Mouse (Mus musculus) stomach, postnatal 0 days (tissue): ENCODE results near the gene Syt3.

Experiments
- CTCF ChIP-seq: IDR thresholded peaks from 2 replicates; pipeline ENCODE4 v1.5.1; 2016; ENCODE audit warnings: antibody characterized with exemption, low read depth, mild to moderate bottlenecking, moderate library complexity
- EP300 ChIP-seq: optimal IDR thresholded peaks from 2 replicates; pipeline ENCODE3; 2016; ENCODE audit warnings: antibody characterized with exemption

DNA sequence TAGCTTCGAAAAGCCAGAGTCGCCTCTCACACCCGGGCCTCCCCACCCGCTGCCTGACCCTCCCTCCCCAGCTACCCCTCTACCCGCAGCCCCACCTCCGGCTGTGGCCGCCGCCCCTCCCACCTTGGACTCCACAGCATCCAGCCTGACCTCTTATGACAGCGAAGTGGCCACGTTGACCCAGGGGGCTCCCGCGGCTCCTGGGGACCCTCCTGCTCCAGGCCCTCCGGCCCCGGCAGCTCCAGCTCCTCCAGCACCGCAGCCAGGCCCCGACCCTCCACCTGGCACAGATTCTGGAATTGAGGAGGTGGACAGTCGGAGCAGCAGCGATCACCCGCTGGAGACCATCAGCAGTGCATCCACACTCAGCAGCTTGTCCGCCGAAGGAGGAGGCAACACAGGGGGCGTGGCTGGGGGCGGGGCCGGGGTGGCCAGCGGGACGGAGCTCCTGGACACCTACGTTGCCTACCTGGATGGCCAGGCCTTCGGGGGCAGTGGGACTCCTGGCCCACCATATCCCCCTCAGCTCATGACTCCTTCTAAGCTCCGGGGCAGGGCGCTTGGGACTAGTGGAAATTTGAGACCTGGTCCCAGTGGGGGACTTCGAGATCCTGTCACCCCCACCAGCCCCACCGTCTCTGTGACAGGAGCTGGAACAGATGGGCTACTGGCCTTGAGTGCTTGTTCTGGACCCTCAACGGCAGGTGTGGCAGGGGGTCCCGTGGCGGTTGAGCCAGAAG is 30.1 kb upstream of the Syt3 start:
- no peak for TF ChIP-seq CTCF
- no peak for TF ChIP-seq EP300
